Mouse (Mus musculus) c-Kit-negative CD71-positive TER-119-positive erythroid progenitor cells, embryonic 14.5 days (primary cell): Measurements from ENCODE around the gene Il17rc.

ENCODE experiments used
- DNase-seq: peaks from one replicate; pipeline ENCODE4 v3.0.0-alpha.2; 2013; ENCODE audit warnings: low read depth, low spot score

The Il17rc gene

DNA sequence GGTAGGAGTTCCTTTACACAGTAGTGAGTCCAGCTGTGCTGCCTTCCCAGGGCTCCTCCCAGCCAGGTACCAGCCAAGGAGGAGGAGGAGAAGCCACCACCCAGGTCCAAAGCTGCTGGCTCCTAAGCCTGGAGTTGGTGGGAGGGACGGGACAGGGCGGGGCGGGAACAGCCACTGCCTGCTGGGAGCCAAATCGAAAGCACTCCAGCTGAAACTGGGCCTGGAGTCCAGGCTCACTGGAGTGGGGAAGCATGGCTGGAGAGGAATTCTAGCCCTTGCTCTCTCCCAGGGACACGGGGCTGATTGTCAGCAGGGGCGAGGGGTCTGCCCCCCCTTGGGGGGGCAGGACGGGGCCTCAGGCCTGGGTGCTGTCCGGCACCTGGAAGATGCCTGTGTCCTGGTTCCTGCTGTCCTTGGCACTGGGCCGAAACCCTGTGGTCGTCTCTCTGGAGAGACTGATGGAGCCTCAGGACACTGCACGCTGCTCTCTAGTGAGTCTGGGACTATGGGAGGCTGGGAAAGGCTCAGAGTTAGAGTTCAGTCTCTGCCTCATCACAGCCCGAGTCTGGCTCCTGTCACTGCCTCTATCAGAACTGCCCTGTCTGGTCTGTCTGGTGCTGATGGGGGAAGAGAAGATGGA, at the start of gene Il17rc:
Il17rc (plus strand) TSS at position 131 of the 640 bp plus-strand sequence.
- no peak for DNase-seq

DNA sequence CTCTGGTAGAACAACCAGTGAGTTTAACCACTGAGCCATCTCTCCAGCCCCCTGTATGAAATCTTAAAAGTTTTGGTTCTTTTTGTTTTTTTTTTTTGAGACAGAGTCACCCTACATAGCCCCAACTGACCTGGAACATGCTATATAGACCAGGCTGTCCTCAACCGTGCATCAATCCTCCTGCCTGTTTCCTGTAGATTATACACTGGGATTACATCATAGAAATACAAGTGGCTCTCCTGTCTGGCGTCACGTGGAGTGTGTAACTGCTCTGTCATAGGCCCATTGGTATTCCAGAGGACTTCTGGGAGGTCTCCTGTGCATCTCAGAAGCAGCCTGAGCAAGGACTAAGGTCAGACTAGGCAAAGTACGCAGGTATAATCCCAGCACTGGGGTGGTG, 48.2 kb upstream of the Il17rc start:
- DNase-seq, result no peak

DNA sequence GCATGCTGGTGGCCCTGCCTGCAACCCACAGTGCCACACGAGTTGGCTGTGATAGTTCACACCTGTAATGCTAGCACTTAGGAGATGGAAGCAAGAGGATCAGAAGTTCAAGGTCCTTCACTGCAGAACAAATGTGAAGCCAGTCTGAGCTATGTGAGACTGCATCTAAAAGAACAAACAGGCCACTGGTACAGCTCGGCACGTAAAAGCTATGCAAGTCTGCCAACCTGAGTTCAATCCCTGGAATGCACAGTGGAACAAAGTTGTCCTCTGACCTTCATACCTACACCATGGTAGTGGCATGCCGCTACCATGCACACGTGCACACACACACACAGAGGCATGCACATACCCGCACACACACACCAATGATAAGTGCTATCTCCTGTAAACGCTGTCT, 47.0 kb upstream of the Il17rc start:
- DNase-seq, result no peak

DNA sequence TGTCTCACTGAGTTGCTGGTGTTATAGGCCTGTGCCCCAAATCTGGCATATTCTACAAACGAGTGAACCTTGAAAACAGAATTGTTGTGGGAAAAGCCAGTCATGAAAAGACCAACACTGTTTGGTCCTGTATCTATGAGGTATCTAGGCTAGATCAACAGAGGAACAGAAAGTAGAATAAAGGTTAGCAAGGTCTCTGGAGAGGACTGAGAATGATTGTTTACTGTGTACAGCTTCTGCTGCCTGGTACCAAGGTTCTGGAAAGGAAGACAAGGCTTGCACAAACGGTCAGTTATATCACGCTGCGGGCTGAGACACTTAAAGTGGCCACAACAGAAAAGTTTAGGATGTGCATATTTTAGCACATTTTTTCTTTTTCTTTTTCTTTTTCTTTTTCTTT, 44.5 kb upstream of the Il17rc start:
- no peak for DNase-seq

DNA sequence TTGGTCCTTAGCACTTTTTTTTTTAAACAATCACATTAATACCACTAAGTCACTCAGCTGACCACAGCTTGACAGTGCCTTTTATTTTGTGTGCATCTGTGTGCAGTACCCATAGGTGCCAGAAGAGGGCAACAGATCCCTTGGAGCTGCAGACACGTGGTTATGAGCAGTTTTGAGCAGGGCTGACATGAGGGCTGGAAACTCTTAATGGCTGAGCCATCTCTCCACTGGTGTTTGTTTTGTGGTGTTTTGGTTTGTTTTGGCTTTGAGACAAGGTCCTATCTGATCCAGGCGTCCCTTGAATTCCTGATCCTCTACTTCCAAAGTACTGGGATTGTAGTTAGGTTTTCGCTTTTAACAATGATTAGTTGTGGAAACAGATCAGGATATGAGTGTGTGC, 43.8 kb upstream of the Il17rc start:
- DNase-seq, result no peak

DNA sequence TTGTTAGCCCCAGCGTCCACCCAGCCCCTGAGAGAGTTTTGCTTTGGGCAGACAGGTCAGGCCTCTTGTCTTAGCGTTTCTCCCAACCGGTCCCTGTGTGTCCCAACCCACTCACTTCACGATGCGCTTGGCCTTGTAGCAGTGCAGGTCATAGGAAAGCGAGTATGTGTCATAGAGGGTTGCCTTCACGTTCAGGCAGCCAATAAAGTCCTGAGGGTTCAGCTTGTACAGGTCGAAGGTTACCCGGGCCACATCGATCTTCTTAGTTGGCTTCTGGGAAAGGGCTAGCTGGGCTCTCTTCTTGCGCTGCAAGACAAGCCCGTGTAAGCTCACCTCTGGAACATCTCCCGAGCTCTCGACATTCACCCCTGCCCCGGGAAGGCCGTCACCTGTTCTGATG, 43.2 kb upstream of the Il17rc start:
- no peak for DNase-seq

DNA sequence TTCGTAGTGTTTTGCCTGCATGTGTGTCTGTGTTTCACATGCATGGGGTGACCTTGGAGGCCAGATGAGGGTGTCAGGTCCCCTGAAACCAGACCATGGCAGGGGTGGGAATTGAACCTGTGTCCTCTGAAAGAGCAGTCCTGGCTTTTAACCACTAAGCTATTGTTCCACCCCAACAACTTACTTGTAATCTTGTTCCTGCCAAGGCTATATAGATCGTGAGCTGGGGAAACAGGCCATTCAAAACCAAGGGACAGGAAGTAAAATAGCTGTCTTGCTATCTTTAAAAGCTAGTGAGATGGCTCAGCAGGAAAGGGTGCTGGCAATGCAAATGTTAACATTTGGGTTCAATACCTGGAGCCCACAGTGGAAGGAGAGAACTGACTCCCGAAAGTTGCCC, 41.3 kb upstream of the Il17rc start:
- DNase-seq, result no peak

DNA sequence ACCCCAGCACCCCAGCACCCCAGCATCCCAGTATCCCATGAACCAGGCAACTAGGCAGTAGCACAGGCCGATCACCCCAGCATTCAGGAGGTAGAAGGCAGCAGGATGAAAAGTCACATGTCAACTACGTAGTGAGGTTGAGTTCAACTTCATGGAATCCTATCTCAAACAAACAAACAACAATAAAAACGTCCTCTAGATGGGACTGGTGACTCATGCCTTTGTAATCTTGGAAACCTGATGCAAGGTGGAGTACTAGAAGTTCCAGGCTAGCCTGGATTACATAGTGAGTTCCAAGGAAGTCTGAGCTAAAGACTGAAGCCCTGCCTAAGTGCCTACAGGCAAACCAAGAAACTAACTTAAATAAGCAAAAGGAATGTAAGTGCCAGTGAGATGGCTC, 40.4 kb upstream of the Il17rc start:
- no peak for DNase-seq

DNA sequence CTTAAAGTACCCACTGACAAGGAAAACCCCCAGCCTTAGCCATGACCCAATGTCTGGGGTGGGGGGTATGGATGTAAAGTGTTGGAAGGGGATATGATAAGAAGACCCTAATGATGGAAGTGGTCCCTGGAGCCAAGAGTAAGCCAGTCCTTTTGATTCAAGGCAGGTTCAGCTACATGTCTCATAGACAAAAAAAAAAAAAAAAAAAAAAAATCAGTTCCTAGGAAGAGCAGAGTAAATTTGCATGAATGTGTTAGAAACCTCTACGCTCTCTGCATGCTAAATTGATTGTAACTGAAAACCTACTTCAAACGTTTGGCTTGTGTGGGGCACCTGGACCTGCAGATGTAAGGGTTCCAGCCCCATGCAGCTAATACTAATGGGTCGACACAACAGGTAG, 39.4 kb upstream of the Il17rc start:
- DNase-seq, result no peak

DNA sequence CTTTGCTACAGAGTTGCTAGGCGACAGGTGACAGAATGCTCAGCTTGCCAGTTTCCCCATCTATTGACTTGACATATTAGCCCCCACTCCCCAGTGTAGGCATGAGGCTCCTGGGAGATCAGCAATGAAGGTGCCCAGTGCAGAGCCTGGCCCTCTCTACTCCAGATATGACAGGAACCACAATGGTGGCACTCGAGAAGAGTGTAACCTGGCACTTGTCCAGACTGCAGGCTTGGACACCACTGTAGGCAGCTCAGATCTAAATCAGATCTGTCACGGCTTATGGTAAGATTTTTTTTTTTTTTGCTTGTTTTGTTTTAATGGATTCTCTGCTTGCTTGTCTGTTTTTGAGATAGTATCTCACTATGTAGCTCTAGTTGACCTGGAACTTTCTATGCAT, 37.6 kb upstream of the Il17rc start:
- no peak for DNase-seq

DNA sequence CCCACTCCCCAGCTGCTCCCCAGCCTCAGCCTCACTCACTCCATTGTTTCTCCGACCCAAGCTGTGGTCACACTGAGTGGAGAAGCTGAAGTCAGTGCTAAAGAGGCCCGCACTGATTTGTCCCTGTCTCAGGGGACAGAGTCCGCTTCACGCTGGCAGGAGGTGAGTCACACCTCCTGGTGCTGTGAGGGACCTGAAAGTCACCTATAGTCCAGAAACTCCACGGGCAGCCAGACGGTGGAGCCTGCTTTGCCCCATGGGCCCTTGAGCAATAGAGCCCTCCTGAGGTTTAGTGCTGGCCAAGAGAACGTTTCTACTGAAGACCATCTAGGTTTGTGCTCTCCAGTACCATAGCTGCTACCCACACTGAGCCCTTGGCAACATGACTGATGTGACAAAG, 36.5 kb upstream of the Il17rc start:
- no peak for DNase-seq

DNA sequence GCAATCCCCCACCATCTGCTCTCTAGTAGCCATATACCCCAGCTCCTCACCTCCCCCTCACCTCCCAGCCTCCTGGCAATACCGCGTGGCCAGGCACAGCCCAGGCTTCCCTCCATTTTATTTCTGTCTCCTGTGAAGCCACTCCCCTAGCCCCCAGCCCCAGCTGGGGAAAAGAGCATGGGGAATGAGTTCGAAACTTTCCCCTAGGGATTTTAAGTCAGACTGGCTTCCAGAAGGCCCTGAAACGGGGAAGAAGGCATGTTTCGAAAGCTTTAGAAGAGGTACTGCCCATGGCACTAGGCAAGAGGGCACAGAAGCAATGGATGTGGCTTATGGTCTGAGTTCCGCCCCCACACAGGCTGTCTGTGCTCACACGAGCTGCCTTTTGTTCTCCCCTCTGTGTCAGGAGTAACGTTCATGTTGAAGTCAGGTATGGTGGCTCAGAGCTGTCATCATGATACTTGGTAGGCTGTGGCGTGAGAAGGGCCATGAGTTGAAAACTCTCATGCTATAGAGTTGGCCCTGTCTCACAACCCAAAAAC, 35.5 kb upstream of the Il17rc start, which contains the start of gene Cidec:
Cidec (minus strand) TSS at position 97 of the 542 bp plus-strand sequence.
- DNase-seq, result no peak

DNA sequence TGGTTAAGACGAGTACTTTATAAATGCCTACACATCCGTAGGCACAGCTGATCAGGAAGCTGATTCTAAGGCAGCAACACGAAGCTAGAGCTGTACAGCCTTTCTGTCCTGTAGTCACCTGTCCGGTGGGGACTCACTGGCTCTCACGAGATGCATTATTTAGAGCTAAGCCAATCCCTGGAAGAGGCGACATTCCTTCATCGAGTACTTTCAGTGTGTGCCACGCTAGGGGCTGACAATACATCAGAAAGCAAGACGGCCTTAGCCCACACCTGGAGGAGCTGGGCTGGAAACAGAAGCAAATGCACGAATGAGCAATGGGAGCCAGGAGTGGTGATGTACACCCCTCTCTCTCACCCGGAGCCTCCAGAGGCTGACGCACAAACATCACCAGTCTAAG, 34.1 kb upstream of the Il17rc start:
- no peak for DNase-seq

DNA sequence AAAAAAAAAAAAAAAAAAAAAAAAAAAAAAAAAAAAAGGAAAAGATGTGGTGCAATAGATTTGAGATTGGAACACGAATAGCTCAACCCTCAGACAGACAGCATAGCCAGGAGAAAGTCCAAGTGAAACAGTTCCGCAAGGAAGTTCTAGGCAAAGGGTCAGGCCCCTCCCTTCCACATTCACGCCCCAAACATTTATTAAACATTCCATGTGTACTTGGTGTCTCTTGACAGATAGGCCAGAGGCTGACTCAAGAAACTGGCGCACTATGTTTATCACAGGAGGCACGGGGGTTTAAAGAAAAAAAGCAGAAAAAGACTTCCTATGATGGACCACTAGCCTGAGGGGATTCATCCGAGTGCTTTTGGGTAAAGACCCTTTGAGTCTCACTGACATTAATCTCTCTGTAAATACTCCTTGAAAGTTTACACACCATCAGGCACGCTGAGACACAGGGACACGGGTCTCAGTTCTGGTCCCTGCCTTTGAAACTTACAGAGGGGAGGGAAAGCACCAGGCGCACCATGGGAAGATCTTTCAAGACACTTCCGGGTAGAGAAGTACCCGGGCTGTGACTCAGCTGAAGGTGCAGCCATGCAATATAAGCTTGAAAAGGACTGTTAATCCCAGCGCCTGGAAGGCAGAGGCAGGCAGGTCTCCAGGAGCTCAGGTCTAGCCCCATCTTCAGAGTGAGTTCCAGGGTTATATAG, 32.4 kb upstream of the Il17rc start:
- DNase-seq, result no peak

DNA sequence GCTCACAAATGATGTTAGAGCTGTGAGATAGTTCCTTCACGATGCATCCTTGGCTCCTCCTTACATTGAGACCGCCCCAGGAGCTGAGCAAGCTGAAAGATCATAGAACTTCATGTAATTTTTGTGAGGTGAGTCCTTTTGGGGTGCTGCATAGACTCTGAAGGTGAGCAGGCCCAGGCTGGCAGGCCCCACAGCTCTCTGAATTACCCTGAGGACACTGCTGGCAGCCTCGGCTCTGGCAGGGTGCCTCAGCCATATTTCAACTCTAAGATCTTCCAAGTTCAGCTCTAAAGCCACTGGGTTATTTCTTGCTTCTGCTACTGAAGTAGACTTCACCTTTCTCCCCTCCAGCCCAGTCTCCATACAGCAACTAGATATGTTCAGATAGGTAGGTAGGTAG, 30.5 kb upstream of the Il17rc start:
- DNase-seq, result no peak

DNA sequence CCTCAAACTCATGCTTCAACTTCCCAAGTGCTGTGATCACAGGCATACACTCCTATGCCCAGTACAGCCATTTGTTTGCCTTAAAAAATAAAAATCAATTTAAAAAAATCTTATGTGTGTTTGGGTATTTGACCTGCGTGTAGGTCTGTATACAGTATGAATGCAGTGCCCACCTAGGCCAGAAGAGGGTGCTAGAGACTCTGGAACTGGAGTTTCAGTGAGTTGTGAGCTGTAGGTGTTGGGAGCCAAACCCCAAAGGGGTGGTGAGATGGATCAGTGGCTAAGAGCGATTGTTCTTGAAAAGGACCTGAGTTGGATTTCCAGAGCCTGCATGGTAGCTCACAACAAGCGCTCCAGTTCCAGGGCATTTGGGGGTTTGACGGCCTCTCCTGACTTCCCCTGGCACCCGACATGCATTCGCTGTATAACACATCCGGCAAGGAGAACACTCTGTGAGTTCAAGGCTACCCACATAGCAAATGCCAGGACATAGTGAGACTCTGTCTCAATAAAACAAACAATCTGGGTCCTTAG, 30.0 kb upstream of the Il17rc start:
- DNase-seq, result peak; percentile 66

DNA sequence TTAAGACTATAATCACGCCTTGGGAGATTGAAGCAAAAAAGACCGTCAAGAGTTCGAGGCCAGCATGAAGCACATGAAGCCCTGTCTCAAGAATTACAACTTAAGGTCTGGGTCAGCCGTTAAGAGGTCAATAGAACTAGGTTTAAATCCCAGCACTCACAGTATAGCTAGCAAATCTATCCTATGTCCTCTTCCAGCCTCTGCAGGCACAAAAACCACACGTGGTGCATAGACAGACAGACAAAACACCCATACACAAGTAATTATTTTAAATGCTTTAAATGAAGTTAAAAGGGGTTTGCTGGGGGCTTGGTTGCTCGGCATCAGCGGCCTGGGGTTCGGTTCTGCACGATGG, 29.2 kb upstream of the Il17rc start:
- DNase-seq, result no peak

DNA sequence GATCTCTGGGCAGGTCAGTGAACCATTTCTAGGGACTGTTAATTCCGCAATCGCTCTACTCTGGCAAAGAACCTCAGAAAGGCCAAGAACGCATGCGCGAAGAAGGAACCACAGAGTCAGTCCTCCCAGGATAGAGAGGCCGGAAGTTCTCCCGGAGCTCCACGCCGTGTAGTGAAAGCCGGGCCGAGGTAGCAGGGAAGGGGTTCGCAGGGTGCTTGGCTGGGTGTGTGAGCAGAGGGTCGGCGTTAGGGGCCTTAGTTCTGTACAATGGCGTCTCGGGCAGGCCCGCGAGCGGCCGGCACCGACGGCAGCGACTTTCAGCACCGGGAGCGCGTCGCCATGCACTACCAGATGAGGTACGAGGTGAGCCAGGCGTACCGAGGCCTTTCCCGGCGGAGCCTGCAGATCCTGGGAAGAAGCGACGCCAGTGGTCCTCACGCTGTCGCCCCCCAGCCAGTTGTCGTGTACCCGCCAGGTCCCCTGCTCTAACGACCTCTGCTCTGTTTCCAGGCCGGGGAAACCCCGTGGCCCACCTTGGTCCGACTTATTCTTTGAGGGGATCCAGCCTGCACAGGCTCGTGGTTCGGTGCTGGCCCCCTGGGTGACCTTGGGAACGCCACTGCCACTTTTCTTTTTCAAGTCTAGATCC, 28.7 kb upstream of the Il17rc start, which contains the start of gene Jagn1:
Jagn1 (plus strand) TSS at position 128 of the 649 bp plus-strand sequence.
- DNase-seq, result peak; percentile 91

DNA sequence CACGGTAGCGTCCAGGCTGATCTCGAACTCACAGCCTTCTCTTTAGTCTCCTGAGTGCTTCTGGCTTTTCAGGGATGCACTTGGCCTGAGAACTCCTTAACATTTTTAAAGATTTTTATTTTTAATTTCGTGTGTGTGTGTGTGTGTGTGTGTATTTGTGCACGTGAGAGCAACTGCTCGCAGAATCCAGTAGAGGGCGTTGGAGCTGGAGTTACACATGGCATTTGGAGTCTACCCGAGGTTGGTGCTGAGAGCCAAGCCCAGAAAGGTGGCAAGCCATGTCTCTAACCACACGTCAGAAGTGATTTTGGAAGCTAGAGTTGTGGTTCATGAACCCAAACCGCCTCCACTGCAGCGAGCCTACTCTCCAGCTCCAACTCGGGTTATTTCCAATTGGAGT, 28.1 kb upstream of the Il17rc start:
- DNase-seq, result no peak

DNA sequence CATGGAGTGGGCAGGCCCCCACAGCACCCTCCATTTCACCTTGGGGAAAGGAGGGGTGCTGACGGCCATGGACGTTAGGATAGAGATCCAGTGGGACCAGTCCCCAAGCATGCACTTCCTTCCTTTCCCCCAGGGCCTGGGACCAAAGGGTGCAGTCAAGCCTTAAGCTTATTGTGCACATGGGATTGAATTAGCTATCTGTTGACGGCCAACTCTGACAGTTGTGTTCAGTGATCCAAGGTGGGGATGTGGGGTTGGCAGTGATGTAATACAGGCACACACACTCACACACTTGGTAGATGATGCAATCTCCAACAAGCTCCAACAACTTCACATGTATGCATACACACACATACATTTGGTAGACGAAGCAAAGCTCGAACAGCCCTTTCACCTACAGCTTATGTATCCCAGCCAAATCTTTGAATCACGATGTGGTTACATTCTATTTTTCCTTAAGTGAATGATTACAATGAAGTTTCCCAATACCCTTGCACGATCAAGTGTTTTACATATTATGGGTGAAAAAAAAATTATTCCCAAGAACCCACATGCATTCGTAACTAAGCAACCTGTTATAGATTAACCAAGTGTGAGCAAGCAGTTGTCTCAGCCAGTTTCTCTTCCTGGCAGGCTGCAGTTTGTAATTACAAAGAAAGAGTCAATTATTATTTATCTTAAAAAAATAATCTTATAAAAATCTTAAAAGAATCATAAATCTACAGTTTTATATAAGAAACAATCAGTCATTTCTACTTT, 26.8 kb upstream of the Il17rc start:
- no peak for DNase-seq

DNA sequence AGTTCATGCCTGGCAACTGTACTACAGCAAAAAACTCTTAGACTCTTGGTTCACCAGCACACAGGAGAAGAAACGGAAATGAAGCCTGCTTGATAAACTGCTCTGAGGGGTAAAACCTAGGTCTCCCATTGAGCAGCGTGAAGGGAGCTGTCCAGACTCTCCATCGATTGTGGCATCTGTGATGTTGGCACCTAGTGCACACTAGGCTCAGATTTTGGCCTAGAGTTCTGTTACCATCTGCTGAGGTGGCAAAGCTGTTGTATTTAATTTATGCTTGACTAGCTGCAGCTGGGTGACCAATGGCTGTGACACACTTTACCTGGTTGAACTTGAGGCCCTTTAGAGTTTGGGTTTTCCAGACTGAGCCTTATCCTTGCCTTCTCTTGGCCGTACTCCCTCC, 23.6 kb upstream of the Il17rc start:
- no peak for DNase-seq

DNA sequence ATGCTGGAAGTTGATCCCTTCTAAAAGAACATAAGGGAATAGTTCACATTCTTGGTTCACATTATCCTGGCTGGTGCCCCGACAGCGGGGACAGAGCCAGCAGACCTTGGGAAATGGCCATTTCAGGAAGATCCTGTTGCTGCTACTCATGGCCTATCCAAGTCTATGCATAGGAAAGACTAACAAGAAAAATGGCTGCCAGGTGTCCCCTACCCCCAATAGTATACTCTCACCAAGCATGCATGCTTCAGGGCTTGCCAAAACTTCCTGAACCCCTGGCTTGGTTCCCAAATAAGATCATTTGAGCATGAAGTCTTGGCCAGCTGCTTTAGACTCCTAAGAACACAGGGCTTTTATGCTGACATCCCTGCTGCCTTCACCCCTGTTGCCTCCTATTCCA, 19.4 kb upstream of the Il17rc start:
- no peak for DNase-seq
